Mouse (Mus musculus): ENCODE results near the gene Psma4. TPM values are rescaled to one million over a fixed set of nuclear protein-coding genes. Genes with fewer than 3 reads are reported as not detected.

Gene Psma4
- total RNA-seq, 2 experiments from 2014 or later = 137 to 138 TPM

DNA sequence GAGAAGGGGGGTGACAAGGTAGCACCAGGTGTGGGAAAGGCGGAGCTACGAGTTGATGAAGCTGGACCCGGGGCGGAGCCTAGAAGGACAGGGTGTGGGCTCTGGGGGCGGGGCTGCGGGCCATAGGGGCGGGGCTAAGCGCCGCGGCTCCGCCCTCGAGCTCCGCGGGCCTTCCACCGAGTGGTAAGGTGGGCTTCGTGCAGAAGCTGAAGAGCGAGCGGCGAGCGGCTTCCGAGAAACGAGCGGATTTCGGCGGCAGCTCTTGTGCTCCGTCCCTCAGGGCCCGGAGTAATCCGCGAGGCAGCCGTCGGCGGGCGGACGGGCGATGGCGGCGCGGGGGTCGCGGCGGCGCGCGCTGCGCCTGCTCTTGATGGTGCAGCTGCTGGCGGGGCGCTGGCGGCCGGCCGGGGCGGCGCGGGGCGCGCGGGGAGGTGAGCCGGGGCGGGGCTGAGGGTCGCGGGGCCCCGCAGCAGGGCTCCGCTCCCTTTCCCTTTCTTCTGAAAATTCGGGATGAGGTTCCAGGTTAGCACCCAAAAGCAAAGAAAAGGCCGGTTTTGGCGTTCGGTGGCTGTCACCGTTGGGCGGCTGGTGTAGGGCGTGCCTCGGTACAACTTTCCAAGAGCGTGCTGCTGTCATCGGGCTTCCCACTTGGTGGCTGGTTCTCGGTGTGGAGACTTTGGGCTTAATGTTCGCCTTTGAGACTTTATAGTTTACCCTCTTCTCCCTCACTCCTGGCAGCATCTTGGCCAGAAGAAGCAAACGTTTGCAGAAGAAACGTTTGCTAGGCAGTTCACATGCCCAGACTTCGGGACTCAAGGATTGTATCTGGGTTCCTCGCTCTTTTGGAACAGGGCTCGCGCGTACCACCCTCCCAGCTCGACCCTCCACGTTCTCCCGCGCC, 31.0 kb downstream of the Psma4 start:
- peak in 1 of 2 experiments; percentile 16 for DNase-seq (ENCODE audit: low spot score in 2 of 2)

DNA sequence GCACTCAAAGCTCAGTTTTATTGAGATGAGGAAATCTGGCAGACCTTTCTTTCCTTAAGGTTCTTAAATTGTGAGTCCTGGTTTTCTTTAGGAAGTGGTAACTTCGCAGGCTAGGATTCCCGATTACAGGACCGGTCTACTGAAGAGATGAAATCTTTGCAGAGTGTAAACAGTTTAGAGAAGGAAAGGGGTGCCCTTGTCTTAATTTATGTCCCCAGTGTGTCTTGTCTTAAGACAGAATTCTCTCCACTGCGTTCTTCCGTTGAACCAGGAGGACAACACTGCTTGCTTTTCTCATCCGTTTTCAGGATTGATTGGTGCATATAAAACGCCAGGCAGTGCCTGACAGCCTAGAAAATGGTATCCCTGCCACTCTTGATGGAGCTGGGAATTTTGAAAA, 31.8 kb downstream of the Psma4 start:
- no peak for DNase-seq (ENCODE audit: low spot score in 2 of 2)

DNA sequence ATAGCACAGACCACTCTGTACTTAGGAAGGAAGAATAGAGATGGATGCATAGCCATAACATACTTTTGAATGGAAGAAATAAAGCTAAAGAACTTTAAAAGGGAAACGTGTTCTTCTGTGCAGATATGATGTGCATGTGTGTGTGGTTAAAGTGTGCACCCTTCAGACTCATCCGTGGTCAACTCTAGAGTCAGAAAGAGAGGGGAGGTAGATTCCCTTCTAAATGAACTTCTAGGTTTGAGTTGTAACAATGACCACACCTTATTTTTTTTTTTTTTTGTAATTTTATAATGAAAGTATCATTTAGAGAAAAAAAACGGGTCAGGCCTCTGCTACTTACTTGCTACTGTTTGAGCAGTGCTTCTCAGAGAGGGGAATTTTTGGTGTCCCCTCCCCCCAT, 39.8 kb downstream of the Psma4 start:
- no peak for DNase-seq (ENCODE audit: low spot score in 2 of 2)

DNA sequence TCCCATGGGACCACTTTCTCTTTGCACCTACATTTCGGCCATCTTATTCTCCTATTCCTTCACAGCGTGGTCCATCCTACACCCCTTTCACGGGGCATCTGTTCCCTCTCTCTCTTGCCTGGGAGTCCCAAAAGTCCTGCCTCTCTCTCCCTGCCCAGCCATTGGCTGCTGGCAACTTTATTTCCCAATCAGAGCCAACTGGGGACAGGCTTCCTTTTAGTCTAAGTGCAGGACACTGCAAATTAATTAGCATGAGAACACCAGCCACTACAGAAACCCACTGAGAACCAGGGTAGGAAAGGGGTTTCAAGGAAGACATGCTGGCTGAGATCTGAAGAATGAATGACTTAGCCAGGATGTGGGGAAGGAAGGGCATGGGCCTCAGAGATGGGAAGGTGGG, 43.8 kb downstream of the Psma4 start:
- DNase-seq (ENCODE audit: low spot score in 2 of 2) = no peak

DNA sequence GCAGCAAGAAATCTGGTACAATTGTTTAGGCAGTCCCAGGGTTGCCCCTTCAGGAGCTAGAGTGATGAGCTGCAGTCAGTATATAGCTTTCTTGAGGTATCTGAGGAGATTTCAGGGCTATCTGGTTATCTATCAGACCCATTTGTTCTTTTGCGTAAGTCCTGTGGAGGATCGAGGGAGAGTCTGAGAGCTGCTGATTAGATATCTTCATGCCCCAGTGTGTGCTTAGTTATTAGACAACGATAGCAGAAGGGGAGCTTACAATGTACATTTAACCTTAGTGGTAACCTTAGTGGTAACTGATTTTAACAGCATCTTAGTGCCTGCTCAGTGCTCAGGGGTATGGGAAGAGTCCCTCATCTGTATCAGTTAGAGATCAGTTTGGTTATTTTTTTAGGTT, 45.1 kb downstream of the Psma4 start:
- no peak for DNase-seq (ENCODE audit: low spot score in 2 of 2)

DNA sequence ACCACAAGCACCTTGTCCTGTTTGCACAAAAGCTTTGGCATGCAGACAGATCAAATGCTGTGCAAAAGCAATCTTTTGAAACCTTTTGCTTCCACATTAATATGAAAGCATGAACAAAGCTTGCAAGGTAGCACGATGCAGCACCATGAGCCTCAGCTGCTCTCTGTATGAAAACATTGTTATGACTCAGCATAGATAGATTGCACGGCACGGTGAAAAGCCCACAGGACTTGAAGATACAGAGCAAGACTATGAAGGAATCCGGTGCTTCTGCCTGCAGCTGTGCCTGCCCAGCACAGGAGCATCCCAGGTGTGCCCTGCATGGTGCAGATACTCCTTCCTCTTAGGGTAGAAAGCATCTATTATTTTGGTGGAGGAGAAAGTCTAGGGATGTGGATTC, 53.0 kb downstream of the Psma4 start:
- DNase-seq (ENCODE audit: low spot score in 2 of 2) = no peak

Other genes starting within 250 kb of the Psma4 start
- 10 to 100 TPM; 53.8 to 59.3 TPM for gene Wdr61, start 216.3 kb upstream of the Psma4 start, total RNA-seq (2021)
- gene Crabp1, start 186.0 kb upstream of the Psma4 start, total RNA-seq (2021) = 1 to 10 TPM; 3.6 to 4.4 TPM
- 10 to 100 TPM; 64.6 to 65.9 TPM for gene Ireb2, start 87.0 kb upstream of the Psma4 start, total RNA-seq (2021)
- gene Hykk, start 33.5 kb upstream of the Psma4 start, total RNA-seq (2021) = 1 to 10 TPM; 2.1 to 2.8 TPM
- not detected for gene AY074887, start 208 bp downstream of the Psma4 start, total RNA-seq (2021)
- 10 to 100 TPM in 1 of 2 experiments, 1 to 10 TPM in 1; 8.6 to 10.6 TPM for gene Chrna5, start 30.1 kb downstream of the Psma4 start, total RNA-seq (2021)
- 1 to 10 TPM in 1 of 2 experiments, under 1 TPM in 1; 0.71 to 1.2 TPM for gene Chrna3, start 75.8 kb downstream of the Psma4 start, total RNA-seq (2021)
- gene Chrnb4, start 98.0 kb downstream of the Psma4 start, total RNA-seq (2021) = under 1 TPM in 1 of 2 experiments, not detected in 1; 0.28 TPM
- gene Ube2q2, start 198.1 kb downstream of the Psma4 start, total RNA-seq (2021) = 10 to 100 TPM; 49.2 to 55.2 TPM

Data from layer of hippocampus, postnatal 14 days (tissue).